ENCODE assay signal across 21 mouse cellular contexts in the genomic region with DNA sequence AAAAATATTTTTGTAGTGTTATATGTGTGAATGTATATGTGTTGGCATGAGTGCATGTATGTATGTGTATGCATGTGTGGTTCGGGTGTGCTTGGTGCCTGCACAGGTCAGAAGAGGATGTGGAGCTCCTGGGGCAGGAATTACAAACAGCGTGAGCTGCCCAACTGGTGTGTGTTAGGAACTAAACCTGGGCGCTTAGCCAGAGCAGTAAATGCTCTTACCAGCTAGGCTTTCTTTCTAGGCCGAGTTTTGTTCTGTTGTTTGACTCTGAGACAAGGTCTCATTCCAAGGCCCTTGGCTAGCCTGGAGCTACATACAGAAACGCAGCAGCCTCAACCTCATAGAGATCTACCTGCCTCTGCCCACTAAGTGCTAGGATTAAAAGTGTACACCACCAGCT. TPM values are rescaled to one million over a fixed set of nuclear protein-coding genes. Genes with fewer than 3 reads are reported as not detected.
"Had no signal": no experiment of that assay in that cellular context is flagged by ENCODE, and none has a peak within 500 bp of the region (broad histone marks: within the 10 kb centered on the region; RNA-seq: fewer than 3 reads in every experiment).

No protein-coding gene starts in this region.

- H3K36me3 ChIP-seq: limb, embryonic 15.5 days; lung, embryonic 15.5 days; midbrain, embryonic 12.5 days; midbrain, embryonic 15.5 days; neural tube, embryonic 12.5 days; neural tube, embryonic 15.5 days had no signal

- H3K4me2 ChIP-seq: limb, embryonic 15.5 days; liver, embryonic 11.5 days; lung, embryonic 15.5 days; midbrain, embryonic 12.5 days; midbrain, embryonic 15.5 days; neural tube, embryonic 12.5 days; neural tube, embryonic 15.5 days had no signal

- DNase-seq: kidney, adult 2 months; layer of hippocampus, adult 9-11 months; liver, postnatal 0 days; right cerebral cortex, adult 18-20 months; right cerebral cortex, postnatal 14 days; right cerebral cortex, postnatal 4 days; thymus, adult 2 months; thymus, postnatal 14 days; thymus, postnatal 4 days had no signal

- ATAC-seq: liver, postnatal 0 days; midbrain, embryonic 15.5 days had no signal

- H3K4me1 ChIP-seq: midbrain, embryonic 12.5 days; midbrain, embryonic 15.5 days; neural tube, embryonic 12.5 days had no signal

- H3K27ac ChIP-seq: kidney, postnatal 0 days; layer of hippocampus, adult 2 months; limb, embryonic 15.5 days; liver, embryonic 14.5 days; lung, embryonic 15.5 days; macrophage; midbrain, embryonic 12.5 days; midbrain, embryonic 15.5 days; neural tube, embryonic 12.5 days; neural tube, embryonic 15.5 days; stomach, postnatal 0 days had no signal

- H3K9ac ChIP-seq: limb, embryonic 15.5 days; liver, embryonic 14.5 days; liver, postnatal 0 days; lung, embryonic 15.5 days; midbrain, embryonic 12.5 days; midbrain, embryonic 15.5 days; neural tube, embryonic 12.5 days; neural tube, embryonic 15.5 days had no signal

- H3K4me3 ChIP-seq: layer of hippocampus, adult 2 months; limb, embryonic 15.5 days; lung, embryonic 15.5 days; midbrain, embryonic 12.5 days; midbrain, embryonic 15.5 days; neural tube, embryonic 12.5 days; neural tube, embryonic 15.5 days had no signal

- H3K9me3 ChIP-seq: limb, embryonic 15.5 days; lung, embryonic 15.5 days; midbrain, embryonic 12.5 days; midbrain, embryonic 15.5 days; neural tube, embryonic 12.5 days; neural tube, embryonic 15.5 days had no signal

- H3K27me3 ChIP-seq: limb, embryonic 15.5 days; lung, embryonic 15.5 days; midbrain, embryonic 15.5 days; neural tube, embryonic 12.5 days had no signal

RNA-seq across cellular contexts. Expression of a gene that starts 9.3 kb away (rescaled TPM):
- polyA plus RNA-seq: macrophage had no signal
